Mouse (Mus musculus) 416B (cell line): ENCODE data around the gene Optc.

ENCODE experiments used
- DNase-seq: peaks from one replicate; pipeline ENCODE4 v3.0.0; 2011; ENCODE audit warnings: low read depth

Gene Optc

GRCm38 (mm10) chr1:133907949-133908658 is at the start of gene Optc:
Gene Optc (minus strand): TSS chr1:133907999.
- DNase-seq = no peak

- DNase-seq = peak; percentile 28
Observed at GRCm38 (mm10) chr1:133954009-133954408, 46.2 kb upstream of the Optc start.

- peak; percentile 16 for DNase-seq
Observed at GRCm38 (mm10) chr1:133953261-133953742, 45.5 kb upstream of the Optc start.

GRCm38 (mm10) chr1:133951598-133951997 is 43.8 kb upstream of the Optc start:
- no peak for DNase-seq

- peak; percentile 25 for DNase-seq
Observed at GRCm38 (mm10) chr1:133950061-133950782, 42.4 kb upstream of the Optc start.

- no peak for DNase-seq
Observed at GRCm38 (mm10) chr1:133945106-133945505, 37.3 kb upstream of the Optc start.

GRCm38 (mm10) chr1:133941904-133942303 is 34.1 kb upstream of the Optc start:
- no peak for DNase-seq

- DNase-seq = no peak
Observed at GRCm38 (mm10) chr1:133941158-133941860, 33.5 kb upstream of the Optc start.

GRCm38 (mm10) chr1:133940481-133941092 is 32.8 kb upstream of the Optc start:
- DNase-seq = no peak

- no peak for DNase-seq
Observed at GRCm38 (mm10) chr1:133939708-133940107, 31.9 kb upstream of the Optc start.

GRCm38 (mm10) chr1:133936169-133936568 is 28.4 kb upstream of the Optc start:
- DNase-seq = no peak

GRCm38 (mm10) chr1:133934354-133934963 is 26.7 kb upstream of the Optc start:
- no peak for DNase-seq

- peak; percentile 36 for DNase-seq
Observed at GRCm38 (mm10) chr1:133933301-133934195, 25.7 kb upstream of the Optc start.

GRCm38 (mm10) chr1:133929980-133930379 is 22.2 kb upstream of the Optc start:
- DNase-seq = no peak

GRCm38 (mm10) chr1:133925223-133925622 is 17.4 kb upstream of the Optc start:
- no peak for DNase-seq

- DNase-seq = no peak
Observed at GRCm38 (mm10) chr1:133924141-133924875, 16.5 kb upstream of the Optc start.

GRCm38 (mm10) chr1:133923071-133923470 is 15.3 kb upstream of the Optc start:
- no peak for DNase-seq

GRCm38 (mm10) chr1:133921304-133921751 is 13.5 kb upstream of the Optc start, which contains the start of gene Prelp:
Gene Prelp (minus strand): TSS chr1:133921414.
- no peak for DNase-seq

GRCm38 (mm10) chr1:133920876-133921275 is 13.1 kb upstream of the Optc start:
- DNase-seq = no peak

- DNase-seq = no peak
Observed at GRCm38 (mm10) chr1:133920401-133920800, 12.6 kb upstream of the Optc start.
